24 mouse cellular contexts compared by ENCODE assay signal in the genomic region with DNA sequence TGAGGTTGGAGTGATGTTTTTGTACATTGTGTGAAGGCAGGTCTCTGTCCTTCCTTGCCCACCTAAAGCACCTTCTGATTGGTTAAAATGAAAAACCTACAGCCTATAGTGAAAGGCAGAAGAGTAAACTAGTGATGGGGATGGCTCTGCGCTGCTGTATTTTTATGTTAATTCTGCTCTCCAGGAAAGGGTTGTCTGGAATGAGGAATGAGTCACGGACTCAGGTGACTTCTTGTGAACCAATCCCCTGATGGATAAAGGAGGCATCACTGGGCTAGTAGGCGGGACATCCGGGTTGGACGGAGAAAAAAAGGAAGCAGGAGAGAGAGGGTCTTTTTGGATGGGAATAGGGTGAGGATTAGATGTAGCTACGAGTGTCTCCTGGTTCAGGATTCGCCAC. TPM values are rescaled to one million over a fixed set of nuclear protein-coding genes. Genes with fewer than 3 reads are reported as not detected.
DNase-seq lines count a peak whose midpoint lies in the region; TF ChIP-seq lines count a peak whose summit lies in the region.
"Had no signal": no experiment of that assay in that cellular context is flagged by ENCODE, and none has a peak within 500 bp of the region (broad histone marks: within the 10 kb centered on the region; RNA-seq: fewer than 3 reads in every experiment).

No protein-coding gene starts in this region.

- H3K4me1 ChIP-seq in ES-Bruce4 (ENCODE audit: control insufficient read depth, insufficient read depth, low read length), result no peaks in the 10 kb centered on the region

- peak; percentile 38 for TF ChIP-seq POLR2A in ES-Bruce4 (IDR thresholded peaks at IDR 0.05; ENCODE audit: insufficient read depth, low read length)

- peak overlapping the region; percentile 64 for H3K4me3 ChIP-seq in ES-Bruce4 (ENCODE audit: low read depth, low read length)
- H3K4me3 ChIP-seq: embryonic facial prominence, embryonic 10.5 days; embryonic facial prominence, embryonic 12.5 days; forebrain, embryonic 13.5 days; forebrain, embryonic 15.5 days had no signal

- H3K9me3 ChIP-seq in ES-Bruce4 (replicated peaks; ENCODE audit: control insufficient read depth, insufficient read depth, low read length, poor library complexity, severe bottlenecking), result no peaks in the 10 kb centered on the region
- H3K9me3 ChIP-seq: embryonic facial prominence, embryonic 10.5 days; embryonic facial prominence, embryonic 12.5 days; forebrain, embryonic 13.5 days; forebrain, embryonic 15.5 days; G1E had no signal

- DNase-seq in R1 (ENCODE audit: low read depth, low spot score), result peak; percentile 87
- DNase-seq in ZHBTc4 (ENCODE audit: low read depth, low spot score), result peak; percentile 74
- no peak for DNase-seq in retina, embryonic 14.5 days (ENCODE audit: low spot score)
- DNase-seq in left cerebral cortex, postnatal 25 days (ENCODE audit: low spot score in 2 of 2), result no peak
- DNase-seq: adrenal gland, adult 2 months; adrenal gland, postnatal 10 days; adrenal gland, postnatal 25 days; B cell, adult 2 months; cerebellum, adult 11 months; cerebellum, adult 18-20 months; cerebellum, adult 8-10 months; cerebellum, postnatal 10 days; cerebellum, postnatal 25 days; forebrain, postnatal 0 days had no signal

- TF ChIP-seq EP300 in ES-Bruce4 (IDR thresholded peaks at IDR 0.05; ENCODE audit: insufficient read depth, low read depth, low read length), result no peak

- intact Hi-C loops in left cerebral cortex, postnatal 25 days (cut with DNase I), result no loop called here

- peak overlapping the region; percentile 66 for H3K27ac ChIP-seq in ES-Bruce4 (ENCODE audit: insufficient read depth, low read length)
- H3K27ac ChIP-seq: embryonic facial prominence, embryonic 10.5 days; embryonic facial prominence, embryonic 12.5 days; forebrain, embryonic 13.5 days; forebrain, embryonic 15.5 days had no signal

- no peak for TF ChIP-seq CTCF in ES-Bruce4 (IDR thresholded peaks at IDR 0.05; ENCODE audit: low read depth, low read length)

- no peaks in the 10 kb centered on the region for H3K36me3 ChIP-seq in ES-Bruce4 (ENCODE audit: control insufficient read depth, insufficient read depth, low read length, poor library complexity, severe bottlenecking)
- H3K36me3 ChIP-seq: embryonic facial prominence, embryonic 10.5 days; embryonic facial prominence, embryonic 12.5 days; forebrain, embryonic 15.5 days; G1E had no signal

- no peaks in the 10 kb centered on the region for H3K27me3 ChIP-seq in ES-Bruce4 (ENCODE audit: control insufficient read depth, insufficient read depth, low read length, poor library complexity, severe bottlenecking)
- H3K27me3 ChIP-seq: CH12.LX; embryonic facial prominence, embryonic 12.5 days; forebrain, embryonic 13.5 days; forebrain, embryonic 15.5 days; Patski had no signal

- peak overlapping the region; percentile 12; the same call in 1 of the 2 replicates for H3K9ac ChIP-seq in ES-Bruce4 (ENCODE audit: low read depth, poor library complexity, severe bottlenecking)
- H3K9ac ChIP-seq: embryonic facial prominence, embryonic 12.5 days; forebrain, embryonic 13.5 days; forebrain, embryonic 15.5 days; forebrain, postnatal 0 days had no signal

RNA-seq across cellular contexts. Expression of a gene that starts 19.8 kb away (rescaled TPM):
- polyA plus RNA-seq in ES-Bruce4 (2011; ENCODE audit: insufficient read depth, insufficient read length, low read depth, missing spikeins), result not detected in 2 replicates
- total RNA-seq in left cerebral cortex, postnatal 25 days (2021), result not detected
- total RNA-seq: adrenal gland, adult 2 months; adrenal gland, postnatal 25 days; CH12.LX; G1E had no signal
- polyA plus RNA-seq: adrenal gland, adult 2 months; CD4-positive, CD25-positive, alpha-beta regulatory T cell, adult 4 months; forebrain, embryonic 11.5 days; forebrain, embryonic 13.5 days; G1E; Patski had no signal

RNA-seq across cellular contexts. Expression of a gene that starts 34.8 kb away (rescaled TPM):
- polyA plus RNA-seq in ES-Bruce4 (2011; ENCODE audit: insufficient read depth, insufficient read length, low read depth, missing spikeins), result 0.18 TPM in 1 of 2 replicates, not detected in the other
- total RNA-seq in left cerebral cortex, postnatal 25 days (2021), result 100 to 1,000 TPM; 195 to 200 TPM
- total RNA-seq: CH12.LX had no signal
- polyA plus RNA-seq: G1E had no signal

Comparison
In these comparisons a context has a peak if more than half of its experiments do, and no peak if none do; other contexts are left out.
1. DNase-seq: peak in R1 (single experiment) and ZHBTc4 (single experiment); none in retina, embryonic 14.5 days (single experiment) and left cerebral cortex, postnatal 25 days (0 of 2).